Mouse (Mus musculus): ENCODE data around the gene Pou3f3. TPM values are rescaled to one million over a fixed set of nuclear protein-coding genes. Genes with fewer than 3 reads are reported as not detected.
A peak's percentile ranks its signal among the peaks of the same experiment; 100 is the strongest.

The Pou3f3 gene
- polyA plus RNA-seq, 1 experiment from 2014 or later, result 12.4 TPM

- ATAC-seq (replicated peaks; ENCODE audit: low FRiP score, low read depth), result no peak
- Histone ChIP-seq H3K9ac (ENCODE audit: low read depth, low read length) (no peak overlapping the region), H3K4me3 (replicated peaks; ENCODE audit: low read depth, low read length) (peak overlapping the region; percentile 40; the same call in 1 of the 2 replicates), H3K4me1 (replicated peaks; ENCODE audit: insufficient read depth, low read length) (no peaks in the 10 kb centered on the region), H3K27me3 (ENCODE audit: insufficient read depth, low read length) (peaks cover 54% of the 10 kb centered on the region), H3K9me3 (replicated peaks; ENCODE audit: low read length) (no peaks in the 10 kb centered on the region), H3K27ac (no peak overlapping the region), H3K36me3 (ENCODE audit: insufficient read depth, low read length) (no peaks in the 10 kb centered on the region), H3K4me2 (ENCODE audit: low read length) (peak overlapping the region; percentile 54)
- WGBS, result 9% methylated on average over 2 of the region's 2 CpGs
- DNase-seq (ENCODE audit: low spot score), result no peak
- no peak for TF ChIP-seq CTCF (IDR thresholded peaks at IDR 0.05; ENCODE audit: low read depth)
Observed at GRCm38 (mm10) chr1:42710995-42711394, 15.4 kb downstream of the Pou3f3 start.

GRCm38 (mm10) chr1:42711456-42712310 is 16.1 kb downstream of the Pou3f3 start:
- no peak for DNase-seq (ENCODE audit: low spot score)
- Histone ChIP-seq H3K4me1 (replicated peaks; ENCODE audit: insufficient read depth, low read length) (no peaks in the 10 kb centered on the region), H3K9me3 (replicated peaks; ENCODE audit: low read length) (no peaks in the 10 kb centered on the region), H3K36me3 (ENCODE audit: insufficient read depth, low read length) (no peaks in the 10 kb centered on the region), H3K9ac (ENCODE audit: low read depth, low read length) (peak overlapping the region; percentile 36; the same call in 1 of the 2 replicates), H3K4me2 (ENCODE audit: low read length) (peak overlapping the region; percentile 54), H3K27me3 (ENCODE audit: insufficient read depth, low read length) (peaks cover 50% of the 10 kb centered on the region), H3K4me3 (replicated peaks; ENCODE audit: low read depth, low read length) (peak overlapping the region; percentile 40), H3K27ac (peak overlapping the region; percentile 43)
- no peak for ATAC-seq (replicated peaks; ENCODE audit: low FRiP score, low read depth)
- 6% methylated on average over 8 of the region's 8 CpGs for WGBS
- no peak for TF ChIP-seq CTCF (IDR thresholded peaks at IDR 0.05; ENCODE audit: low read depth)

- 5% methylated on average over 4 of the region's 4 CpGs for whole genome bisulfite sequencing
- no peak for TF ChIP-seq CTCF (IDR thresholded peaks at IDR 0.05; ENCODE audit: low read depth)
- ATAC-seq (replicated peaks; ENCODE audit: low FRiP score, low read depth) (no peak), DNase-seq (ENCODE audit: low spot score) (no peak)
- Histone ChIP-seq H3K4me3 (replicated peaks; ENCODE audit: low read depth, low read length) (peak overlapping the region; percentile 40), H3K27ac (peak overlapping the region; percentile 43), H3K4me1 (replicated peaks; ENCODE audit: insufficient read depth, low read length) (no peaks in the 10 kb centered on the region), H3K9me3 (replicated peaks; ENCODE audit: low read length) (no peaks in the 10 kb centered on the region), H3K36me3 (ENCODE audit: insufficient read depth, low read length) (no peaks in the 10 kb centered on the region), H3K4me2 (ENCODE audit: low read length) (peak overlapping the region; percentile 54), H3K9ac (ENCODE audit: low read depth, low read length) (peak overlapping the region; percentile 36; the same call in 1 of the 2 replicates), H3K27me3 (ENCODE audit: insufficient read depth, low read length) (peaks cover 45% of the 10 kb centered on the region)
Observed at GRCm38 (mm10) chr1:42712311-42712690, 16.7 kb downstream of the Pou3f3 start.

- DNase-seq (ENCODE audit: low spot score) (no peak), ATAC-seq (replicated peaks; ENCODE audit: low FRiP score, low read depth) (0 out of 2 replicates have a peak, but pooled peaks have one; percentile 18)
- Histone ChIP-seq H3K9ac (ENCODE audit: low read depth, low read length) (peak overlapping the region; percentile 67), H3K27me3 (ENCODE audit: insufficient read depth, low read length) (peaks cover 38% of the 10 kb centered on the region), H3K4me2 (ENCODE audit: low read length) (peak overlapping the region; percentile 54), H3K27ac (peak overlapping the region; percentile 81), H3K36me3 (ENCODE audit: insufficient read depth, low read length) (no peaks in the 10 kb centered on the region), H3K9me3 (replicated peaks; ENCODE audit: low read length) (no peaks in the 10 kb centered on the region), H3K4me1 (replicated peaks; ENCODE audit: insufficient read depth, low read length) (no peaks in the 10 kb centered on the region), H3K4me3 (replicated peaks; ENCODE audit: low read depth, low read length) (peak overlapping the region; percentile 40)
- WGBS, result under 1% methylated on average over 46 of the region's 46 CpGs
- no peak for TF ChIP-seq CTCF (IDR thresholded peaks at IDR 0.05; ENCODE audit: low read depth)
Observed at GRCm38 (mm10) chr1:42713104-42713932, 17.8 kb downstream of the Pou3f3 start.

GRCm38 (mm10) chr1:42714016-42714931 is 18.7 kb downstream of the Pou3f3 start:
- Histone ChIP-seq H3K27ac (peak overlapping the region; percentile 81), H3K36me3 (ENCODE audit: insufficient read depth, low read length) (no peaks in the 10 kb centered on the region), H3K4me2 (ENCODE audit: low read length) (peak overlapping the region; percentile 54), H3K9me3 (replicated peaks; ENCODE audit: low read length) (no peaks in the 10 kb centered on the region), H3K4me3 (replicated peaks; ENCODE audit: low read depth, low read length) (peak overlapping the region; percentile 40), H3K27me3 (ENCODE audit: insufficient read depth, low read length) (peaks cover 35% of the 10 kb centered on the region), H3K4me1 (replicated peaks; ENCODE audit: insufficient read depth, low read length) (no peaks in the 10 kb centered on the region), H3K9ac (ENCODE audit: low read depth, low read length) (peak overlapping the region; percentile 67)
- peak; percentile 77 for ATAC-seq (replicated peaks; ENCODE audit: low FRiP score, low read depth)
- peak; percentile 88 for DNase-seq (ENCODE audit: low spot score)
- WGBS, result under 1% methylated on average over 27 of the region's 31 CpGs
- peak; percentile 74 for TF ChIP-seq CTCF (IDR thresholded peaks at IDR 0.05; ENCODE audit: low read depth)
